Mouse (Mus musculus) left cerebral cortex, adult 8-10 months (tissue): ENCODE measurements around the gene Sptb. TPM values are rescaled to one million over a fixed set of nuclear protein-coding genes. Genes with fewer than 3 reads are reported as not detected.

Experiments used
- DNase-seq, 2 experiments: peaks; one replicate each; pipeline ENCODE4 v3.0.0; 2022; ENCODE audit warnings: low spot score in 2 of 2
- total RNA-seq, 4 experiments: library from RNA; stranded (reverse); gene quantifications; 2 replicates each; pipeline ENCODE4 v1.2.4; 2022

Sptb gene
- total RNA-seq: 100 to 1,000 TPM in 2 of 4 experiments, 10 to 100 TPM in 2; 90.8 to 102 (median 98.4) TPM

DNA sequence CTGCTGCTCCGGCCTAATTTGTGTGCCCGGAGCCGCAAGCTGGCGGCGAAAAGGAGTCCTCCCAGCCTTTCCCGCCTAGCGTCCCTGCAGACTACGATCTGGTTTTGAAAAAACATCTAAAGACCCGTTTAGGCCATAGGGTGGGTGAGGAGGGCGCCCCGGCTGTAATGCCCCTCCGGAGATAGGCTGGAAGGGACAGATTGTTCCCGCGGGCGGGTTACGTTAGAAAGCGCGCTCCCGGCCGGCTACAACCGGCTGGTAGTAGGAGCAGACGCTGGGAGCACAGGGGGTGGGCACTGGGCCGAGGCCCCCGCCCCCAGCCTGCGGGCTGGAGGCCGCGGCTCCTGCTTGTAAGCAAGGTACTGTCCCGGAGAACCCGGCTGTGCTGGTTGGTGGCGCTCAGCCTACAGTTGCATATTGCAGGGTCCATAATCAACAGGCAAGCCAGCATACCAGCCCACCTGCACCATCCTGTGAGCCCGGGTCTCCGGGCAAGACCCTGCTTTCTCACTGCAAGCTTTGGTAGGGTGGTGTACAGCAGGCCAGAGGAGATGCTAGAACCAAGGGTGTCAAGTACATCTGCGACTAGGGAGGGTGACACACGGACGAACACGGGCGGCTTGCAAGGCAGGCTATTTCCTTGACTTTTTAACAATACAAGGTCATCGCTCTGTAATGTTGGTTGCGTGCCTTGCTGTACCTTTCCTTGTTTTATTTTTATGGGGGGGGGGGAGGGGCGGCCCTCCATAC lies at the start of gene Sptb:
TSS of gene Sptb (minus strand) at position 197 of the 750 bp plus-strand sequence.
- DNase-seq: peak; percentile 36 to 52

DNA sequence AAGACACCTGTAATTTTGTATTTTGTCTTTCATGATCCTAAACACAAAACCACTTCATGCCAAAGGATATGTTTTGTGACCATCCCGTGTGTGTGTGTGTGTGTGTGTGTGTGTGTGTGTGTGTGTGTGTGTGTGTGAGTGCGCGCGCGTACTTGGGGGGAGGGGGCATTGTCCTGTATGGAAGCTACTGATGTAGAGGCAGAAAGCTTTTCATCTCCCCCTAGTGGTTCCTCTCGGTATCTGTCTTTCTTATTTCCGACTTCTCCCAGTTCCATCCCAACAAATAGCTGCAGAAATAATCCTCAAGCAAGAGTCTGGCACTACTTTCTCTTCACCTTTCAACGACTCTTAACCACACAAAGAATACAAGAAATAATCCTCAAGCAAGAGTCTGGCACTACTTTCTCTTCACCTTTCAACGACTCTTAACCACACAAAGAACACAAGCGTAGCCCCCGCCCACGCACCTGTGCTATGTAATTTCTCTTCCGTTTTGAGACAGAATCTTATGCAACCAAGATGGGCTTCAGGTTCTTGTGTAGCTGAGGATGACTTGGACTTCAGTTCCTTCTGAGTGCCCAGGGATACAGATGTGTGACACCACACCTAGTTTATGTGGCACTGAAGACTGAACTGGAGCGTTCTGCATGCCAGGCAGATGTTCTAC lies 42.4 kb upstream of the Sptb start:
- DNase-seq: peak in 1 of 2 experiments; percentile 54

DNA sequence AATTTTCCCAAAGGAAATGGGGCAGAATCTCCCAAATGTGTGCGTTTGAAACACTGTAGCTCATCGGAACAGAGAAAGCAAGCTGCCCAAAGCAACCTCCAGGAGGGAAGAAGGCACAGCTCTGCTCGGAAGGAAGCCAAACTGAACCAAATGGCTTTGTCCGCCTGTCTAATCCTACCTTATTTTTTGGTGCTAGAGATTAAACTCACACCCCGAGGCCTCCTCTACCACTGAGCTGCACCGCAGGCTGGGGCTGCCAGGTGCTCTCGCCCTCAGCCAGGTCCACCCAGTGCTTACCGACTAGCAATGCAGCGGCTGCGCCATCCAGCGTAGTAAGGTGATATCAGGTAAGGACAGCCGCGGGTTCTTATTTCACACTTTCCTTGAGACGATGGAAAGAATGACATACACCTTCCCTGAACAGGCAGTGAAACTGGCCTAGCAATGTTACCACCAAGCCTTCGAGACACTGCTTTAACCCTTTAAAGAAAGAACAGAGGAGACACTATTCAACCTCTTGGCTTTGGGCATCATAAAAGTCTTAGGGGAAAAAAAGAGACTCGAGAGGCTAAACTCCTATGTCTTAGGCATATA lies 40.6 kb upstream of the Sptb start:
- no peak for DNase-seq

DNA sequence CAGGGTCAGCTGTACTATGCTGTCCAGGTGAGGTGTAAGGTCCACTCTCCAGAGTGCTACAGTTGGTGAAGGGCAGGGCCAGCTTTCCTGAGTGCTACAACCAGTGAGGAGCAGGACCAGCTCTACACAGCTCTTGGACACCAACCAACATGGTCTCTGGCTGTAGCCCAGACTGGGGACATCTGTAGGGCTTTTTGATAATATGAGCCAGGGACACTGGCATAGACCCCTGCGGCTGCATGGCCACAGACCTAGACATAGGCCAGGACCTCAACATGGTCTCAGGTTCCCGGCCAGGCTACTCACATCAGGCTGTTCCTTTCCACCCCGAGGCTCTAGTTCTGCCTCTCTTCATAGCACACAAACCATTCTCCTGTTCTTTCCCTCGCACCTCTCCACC lies 17.6 kb upstream of the Sptb start:
- no peak for DNase-seq

DNA sequence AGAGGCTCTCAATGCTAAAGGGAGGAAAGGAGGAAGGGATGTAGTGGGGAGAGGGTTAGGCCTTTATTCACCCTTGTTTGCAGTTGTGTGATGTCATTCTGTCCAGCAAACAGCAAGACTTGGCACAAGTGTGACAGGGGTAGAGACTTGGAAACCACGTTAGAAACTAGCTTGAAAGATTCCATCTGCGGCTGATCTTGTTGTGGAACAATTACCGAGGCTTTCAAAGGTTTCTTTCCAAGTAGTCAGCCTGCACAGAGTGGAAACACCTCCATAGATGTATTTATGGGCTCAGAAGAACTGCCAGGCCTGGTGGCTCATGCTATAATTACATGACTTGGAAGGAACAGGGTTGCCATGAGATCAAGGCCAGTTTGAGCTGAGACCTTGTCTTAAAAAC lies 11.7 kb upstream of the Sptb start:
- DNase-seq: no peak

DNA sequence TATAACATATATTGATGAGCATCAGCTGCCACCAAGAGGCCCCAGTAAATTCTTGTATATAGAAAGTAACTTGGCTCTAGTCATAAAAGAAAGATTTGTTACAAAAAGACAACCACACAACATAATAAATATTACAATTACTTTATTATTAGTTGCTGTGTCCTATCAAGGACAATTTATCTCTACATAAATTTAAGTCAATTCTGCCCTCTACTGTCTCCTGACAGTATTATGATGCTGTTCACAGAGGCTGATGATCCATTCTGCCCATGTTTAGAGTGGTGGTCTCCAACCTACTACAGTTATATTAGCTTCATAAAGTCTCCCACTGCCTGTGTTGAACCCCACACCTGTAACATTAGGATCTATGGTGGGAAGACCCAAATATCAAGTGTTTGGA lies 10.2 kb upstream of the Sptb start:
- DNase-seq: no peak

DNA sequence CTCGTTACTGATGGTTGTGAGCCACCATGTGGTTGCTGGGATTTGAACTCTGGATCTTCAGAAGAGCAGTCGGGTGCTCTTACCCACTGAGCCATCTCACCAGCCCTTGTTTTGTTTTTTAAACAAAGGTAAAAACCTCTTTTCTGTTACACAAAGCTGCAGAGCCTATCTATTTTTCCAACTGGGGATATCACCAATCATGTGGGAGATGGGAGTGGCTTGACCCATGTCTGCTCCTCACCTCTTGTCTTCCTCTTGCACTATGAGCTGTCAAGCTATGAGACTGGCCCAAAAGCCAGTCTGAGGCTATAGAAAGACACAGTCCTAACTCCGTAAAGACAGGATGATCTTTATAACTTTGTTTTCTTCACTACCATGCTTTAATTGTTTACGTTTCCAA lies 8.0 kb upstream of the Sptb start:
- DNase-seq: no peak

DNA sequence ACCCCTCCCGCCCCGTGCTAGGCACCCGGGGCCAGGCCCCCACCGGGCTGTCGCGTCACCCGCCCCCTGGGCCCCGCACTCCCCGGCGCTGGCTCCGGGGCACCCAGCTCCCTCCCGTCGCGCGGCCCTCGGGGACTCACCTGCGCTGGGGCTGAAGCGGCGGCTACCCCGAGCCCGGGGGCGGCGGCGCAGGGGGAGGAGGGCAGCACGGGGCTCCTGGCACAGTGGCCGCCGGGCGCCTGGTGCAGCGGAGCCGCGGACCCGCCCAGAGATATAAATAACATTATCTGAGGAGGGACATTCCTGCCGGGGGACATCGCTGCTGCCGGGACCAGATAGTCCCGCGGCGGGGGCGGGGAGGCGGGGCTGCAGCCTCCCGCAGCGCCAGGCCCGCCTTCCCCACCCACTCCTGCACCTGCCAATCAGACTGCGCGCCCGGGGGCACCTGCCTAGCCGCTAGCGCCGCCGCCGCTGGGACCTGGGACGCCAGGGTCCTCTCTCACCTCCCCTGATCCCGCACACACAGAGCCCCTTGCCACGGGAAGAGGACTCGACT lies 474 bp downstream of the Sptb start:
- DNase-seq: peak; percentile 59 to 78

DNA sequence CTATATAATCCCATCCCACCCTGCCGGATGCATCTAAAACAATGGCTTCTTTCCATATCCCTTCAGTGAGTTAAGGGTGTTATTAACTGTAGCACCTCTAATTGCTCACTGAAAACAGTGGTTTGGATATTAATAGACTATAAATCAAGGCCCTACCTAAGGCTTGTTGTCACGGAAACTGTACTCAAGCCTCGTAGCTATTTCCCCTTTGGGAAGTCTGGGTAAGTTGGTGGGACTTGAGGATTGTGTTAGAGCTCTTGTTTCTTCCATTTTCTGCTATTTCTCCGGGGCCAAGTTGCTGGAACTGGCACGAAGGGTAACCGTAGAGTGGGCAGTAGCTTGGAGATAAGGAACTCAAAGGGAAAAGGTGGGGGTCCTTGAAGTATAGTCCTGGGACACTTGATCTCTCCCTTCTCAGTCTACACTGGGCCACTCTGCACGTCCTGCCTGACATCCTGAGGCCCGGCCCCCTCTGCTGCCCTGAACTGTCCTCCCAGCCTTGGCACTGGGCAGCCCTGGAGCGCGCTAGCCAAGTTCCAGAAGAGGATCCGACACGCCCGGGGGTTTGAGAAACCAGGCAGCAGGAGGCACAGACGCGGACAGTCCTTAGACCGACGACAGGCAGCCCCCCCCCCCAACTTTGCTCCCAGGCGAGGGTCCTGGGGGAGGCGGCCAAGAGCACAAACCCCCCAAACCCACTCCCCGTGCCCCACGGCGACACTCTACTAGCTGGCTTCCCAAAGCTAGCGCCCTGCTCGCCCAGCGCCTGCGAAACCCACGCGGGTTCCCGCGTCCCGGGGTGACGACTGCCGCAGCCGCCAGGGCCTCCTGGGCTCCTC lies 1.2 kb downstream of the Sptb start:
- peak in 1 of 2 experiments; percentile 17 for DNase-seq

DNA sequence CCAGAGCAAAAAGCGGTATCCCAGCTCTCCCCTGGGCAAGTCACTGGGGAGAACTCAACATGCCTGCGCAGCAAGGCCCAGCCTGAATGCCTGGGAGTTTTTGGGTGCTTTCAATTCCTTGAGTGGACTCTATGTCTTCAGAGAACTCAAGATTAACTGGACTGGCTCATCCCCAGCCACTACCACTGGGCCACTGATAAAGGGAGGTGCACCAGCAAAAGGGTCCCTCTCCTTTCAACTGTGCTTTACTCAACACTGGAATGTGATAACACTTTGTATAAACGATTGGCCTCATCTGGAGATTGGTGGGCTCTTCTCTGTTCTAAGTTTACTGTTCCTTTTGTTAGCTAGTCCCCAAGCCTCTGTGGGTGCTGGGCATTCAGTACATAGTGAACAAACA lies 2.2 kb downstream of the Sptb start:
- DNase-seq: no peak

DNA sequence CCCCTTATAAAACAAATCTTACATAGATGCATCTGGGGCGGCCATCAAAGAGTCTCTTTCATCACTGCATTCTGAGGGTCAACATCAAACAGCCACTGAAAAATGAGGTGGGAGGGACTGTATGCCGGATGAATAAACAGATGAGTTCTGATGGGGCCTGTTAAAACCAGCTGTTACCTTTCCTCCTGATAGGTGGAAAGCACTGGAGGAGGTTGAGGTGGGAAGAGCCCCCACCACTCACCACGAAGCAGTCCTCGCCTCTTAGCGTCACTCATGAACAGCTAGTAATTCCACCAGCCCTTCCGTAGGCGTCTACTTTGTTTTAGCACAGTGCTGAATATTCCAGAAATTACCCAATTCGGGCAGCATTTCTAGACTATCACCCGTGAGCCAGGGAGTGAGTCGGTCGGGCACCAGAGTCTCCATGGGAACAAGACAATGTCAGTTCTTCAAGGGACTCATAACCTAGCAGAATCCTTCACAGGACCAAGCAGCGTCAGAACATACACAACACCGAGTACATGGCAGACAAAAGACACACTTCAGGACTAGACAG lies 13.9 kb downstream of the Sptb start:
- no peak for DNase-seq

DNA sequence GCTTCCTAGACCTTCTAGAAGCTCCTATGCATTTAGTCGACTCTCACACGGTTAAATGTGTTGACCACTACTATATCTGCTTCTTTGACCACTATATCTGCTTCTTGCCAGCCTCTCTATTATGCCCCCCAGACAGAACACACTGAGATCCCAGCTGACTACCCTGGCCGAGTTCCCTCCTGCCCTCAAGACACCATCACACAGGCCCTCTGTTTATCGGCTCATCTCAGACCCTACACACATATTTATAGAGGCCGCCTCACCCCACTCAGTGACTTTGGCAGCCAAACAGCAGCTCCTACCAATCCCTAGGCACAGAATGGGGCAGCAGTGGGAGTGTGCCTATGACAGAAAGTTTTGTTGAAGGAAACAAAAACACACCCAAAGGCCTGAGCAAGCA lies 14.6 kb downstream of the Sptb start:
- DNase-seq: no peak

DNA sequence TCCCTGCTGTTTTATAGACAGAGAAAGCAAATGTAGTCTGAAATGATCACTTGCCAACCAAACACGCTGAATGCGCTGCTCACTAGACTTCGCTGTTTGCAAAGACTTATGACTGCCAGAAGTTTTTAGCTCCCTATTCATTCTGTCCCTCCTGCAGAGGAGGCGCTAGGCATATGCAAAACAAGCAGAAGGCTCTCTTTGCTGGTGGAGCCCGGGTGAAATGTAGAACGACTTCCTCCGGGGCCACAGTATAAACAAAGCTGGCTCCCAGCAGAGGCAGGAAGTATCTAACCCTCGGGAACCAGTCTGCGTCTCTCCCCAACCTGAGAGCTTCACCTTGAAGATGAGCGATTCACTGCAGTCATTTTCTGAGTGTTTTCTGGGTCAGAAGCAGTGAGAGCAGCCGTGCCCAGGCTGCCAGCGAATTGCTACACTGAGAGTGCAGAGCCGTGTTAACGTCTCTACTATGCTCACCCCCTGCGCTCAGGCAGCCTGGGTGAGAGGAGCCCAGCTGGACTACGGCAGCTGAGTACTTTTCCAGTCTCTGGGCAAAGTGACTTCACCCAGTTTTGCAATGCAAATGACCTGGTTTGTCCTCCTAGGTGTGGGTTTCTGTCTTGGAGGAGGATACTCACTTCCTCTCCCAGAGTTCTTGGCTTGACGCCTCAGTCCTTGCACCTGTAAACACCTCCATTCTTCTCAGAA lies 15.4 kb downstream of the Sptb start:
- peak in 1 of 2 experiments; percentile 60 for DNase-seq

DNA sequence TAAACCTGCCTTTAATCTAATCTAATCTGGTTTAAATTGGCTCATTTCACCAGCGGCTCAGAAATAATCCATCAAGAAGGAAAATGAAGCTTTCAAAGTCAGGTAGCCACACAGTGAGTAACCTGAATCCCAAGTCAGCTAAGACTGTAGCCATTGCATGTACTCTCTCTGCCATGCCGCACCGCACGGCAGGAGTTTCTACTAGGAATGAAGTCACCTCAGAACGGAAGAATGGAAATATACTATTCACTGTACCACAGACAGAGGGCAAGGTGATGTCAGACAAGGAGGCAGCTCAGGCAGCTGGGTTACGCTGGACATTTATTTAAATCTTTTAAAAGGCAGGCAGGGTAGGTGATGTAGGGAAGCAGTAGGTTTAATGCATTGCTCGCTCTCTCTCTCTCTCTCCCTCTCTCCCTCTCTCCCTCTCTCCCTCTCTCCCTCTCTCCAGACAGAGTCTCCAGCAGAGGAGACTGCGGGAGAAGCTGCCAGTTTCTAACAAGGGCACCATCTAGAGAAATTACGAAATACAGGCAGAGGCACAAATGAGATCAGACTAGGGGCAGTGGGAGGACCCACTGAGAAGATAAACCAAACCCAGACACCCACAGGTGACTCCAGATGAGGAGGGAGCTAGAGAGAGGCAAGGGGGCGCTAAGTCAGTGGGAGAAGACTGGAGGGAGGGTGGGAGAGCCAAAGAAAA lies 22.7 kb downstream of the Sptb start:
- no peak for DNase-seq

DNA sequence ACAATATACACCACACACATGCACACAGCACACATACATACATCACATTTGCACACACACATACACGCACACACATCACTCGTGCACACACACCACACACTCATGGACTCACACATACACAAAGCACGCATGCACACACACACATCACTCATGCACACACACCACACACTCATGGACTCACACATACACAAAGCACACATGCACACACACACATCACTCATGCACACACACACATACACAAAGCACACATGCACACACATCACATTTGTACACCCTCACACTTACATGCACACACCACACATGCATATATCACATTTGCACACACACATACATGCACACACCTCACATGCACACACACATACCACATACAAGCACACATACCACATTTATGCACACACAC lies 24.7 kb downstream of the Sptb start:
- no peak for DNase-seq

DNA sequence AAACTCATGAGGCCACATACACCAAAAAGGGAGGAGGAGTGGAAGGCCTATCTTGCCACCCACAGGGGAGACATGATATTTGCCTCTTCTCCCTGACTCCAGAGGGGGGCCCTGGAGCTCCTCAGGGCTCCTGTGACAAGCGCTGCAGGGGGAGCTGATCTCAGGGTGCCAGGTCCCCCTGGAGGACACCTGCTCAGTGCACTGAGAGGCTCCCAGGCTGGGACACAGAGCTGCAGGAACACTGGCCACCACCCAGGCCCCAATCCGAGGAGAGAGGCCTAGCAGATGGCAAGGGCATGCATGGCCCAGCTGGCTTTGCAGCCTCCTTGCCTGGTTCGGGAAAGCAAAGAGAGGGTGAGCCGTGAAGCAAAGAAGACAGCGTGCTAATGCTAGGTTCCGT lies 25.9 kb downstream of the Sptb start:
- no peak for DNase-seq

DNA sequence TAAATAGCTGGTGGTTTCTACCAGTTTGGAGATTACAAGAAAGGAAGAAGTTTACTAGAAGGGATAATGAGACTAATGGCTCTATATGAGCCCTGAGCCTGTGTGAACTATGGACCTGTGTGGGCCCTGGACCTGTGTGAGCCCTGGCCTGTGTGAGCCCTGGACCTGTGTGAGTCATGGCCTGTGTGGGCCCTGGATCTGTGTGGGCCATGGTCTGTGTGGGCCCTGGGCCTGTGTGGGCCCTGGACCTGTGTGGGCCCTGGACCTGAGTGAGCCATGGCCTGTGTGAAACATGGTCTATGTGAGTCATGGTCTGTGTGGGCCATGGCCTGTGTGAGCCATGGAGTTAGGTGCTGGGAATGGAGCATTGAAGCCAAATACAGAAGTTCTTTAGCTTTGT lies 28.4 kb downstream of the Sptb start:
- DNase-seq: no peak

DNA sequence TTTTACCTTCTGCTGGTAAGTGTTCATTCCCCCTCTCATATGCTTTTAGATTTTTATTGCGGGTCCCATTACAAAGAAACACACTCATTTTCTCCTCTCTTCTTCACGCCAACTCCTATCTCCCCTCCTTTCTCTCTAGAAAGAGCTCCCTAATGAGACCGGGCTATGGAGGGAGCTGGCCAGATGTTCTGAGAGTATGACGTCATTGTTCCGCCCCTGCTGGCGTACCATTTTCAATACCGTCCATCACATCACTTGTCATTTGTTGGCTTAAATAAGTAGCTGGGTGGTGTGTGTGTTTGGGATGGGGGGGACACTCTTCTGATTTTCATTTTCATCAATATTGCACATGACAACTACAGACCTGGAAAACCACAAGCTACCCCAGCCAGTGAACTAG lies 33.3 kb downstream of the Sptb start:
- no peak for DNase-seq

DNA sequence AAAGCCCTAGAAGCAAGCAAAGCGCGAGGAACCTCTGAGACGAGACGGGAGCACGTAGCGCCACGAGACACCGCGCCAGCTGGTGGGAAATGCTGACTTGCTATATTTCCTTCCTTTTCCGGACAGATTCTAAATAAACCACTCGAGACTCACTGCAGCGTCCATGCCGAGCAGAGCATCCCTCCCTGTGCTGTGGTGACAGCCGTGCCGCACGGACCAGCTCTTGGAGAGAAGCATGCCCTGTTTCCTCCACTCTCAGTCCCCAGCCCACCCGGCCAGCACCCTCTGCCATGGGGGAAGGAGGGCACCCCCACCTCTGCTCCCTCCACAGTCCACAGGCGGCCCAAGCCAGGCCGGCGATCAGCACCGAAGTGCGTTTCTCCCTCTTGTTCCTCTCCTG lies 33.9 kb downstream of the Sptb start:
- DNase-seq: no peak

DNA sequence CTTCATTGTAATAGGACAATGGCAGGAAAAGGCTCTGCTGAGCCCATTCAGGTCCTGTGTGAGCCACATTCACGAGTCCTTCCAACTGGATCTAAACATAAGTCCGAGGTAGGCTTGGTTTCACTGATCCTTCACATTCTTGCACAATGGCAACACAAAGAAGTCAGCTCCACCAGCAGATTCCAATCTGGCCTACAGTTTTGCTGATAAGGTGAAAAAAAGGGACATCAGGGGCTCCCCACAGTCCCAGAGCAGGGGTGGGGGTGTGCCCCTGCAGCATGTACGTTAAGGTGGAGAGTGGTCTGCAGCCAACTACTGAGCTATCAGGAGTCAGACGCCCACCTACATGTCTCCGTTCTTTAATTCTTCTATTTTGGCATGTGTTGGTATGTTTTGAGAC lies 35.0 kb downstream of the Sptb start:
- DNase-seq: no peak
